Mouse (Mus musculus): Measurements from ENCODE around the gene Ets1.

Gene Ets1

GRCm38 (mm10) chr9:32666611-32667517, 30.8 kb downstream of the Ets1 start:
- peak; percentile 64 for DNase-seq (ENCODE audit: low read depth)

- peak; percentile 18 for DNase-seq (ENCODE audit: low read depth)
Measured at GRCm38 (mm10) chr9:32667518-32667908, 31.5 kb downstream of the Ets1 start.

- no peak for DNase-seq (ENCODE audit: low read depth)
Measured at GRCm38 (mm10) chr9:32668075-32668673, 32.2 kb downstream of the Ets1 start.

GRCm38 (mm10) chr9:32669397-32669796, 33.4 kb downstream of the Ets1 start:
- peak; percentile 59 for DNase-seq (ENCODE audit: low read depth)

GRCm38 (mm10) chr9:32671970-32672859, 36.2 kb downstream of the Ets1 start:
- DNase-seq (ENCODE audit: low read depth): peak; percentile 65

GRCm38 (mm10) chr9:32673923-32674322, 37.9 kb downstream of the Ets1 start:
- no peak for DNase-seq (ENCODE audit: low read depth)

GRCm38 (mm10) chr9:32675671-32676409, 39.8 kb downstream of the Ets1 start:
- peak; percentile 59 for DNase-seq (ENCODE audit: low read depth)

- peak; percentile 37 for DNase-seq (ENCODE audit: low read depth)
Measured at GRCm38 (mm10) chr9:32676480-32676879, 40.5 kb downstream of the Ets1 start.

- DNase-seq (ENCODE audit: low read depth): no peak
Measured at GRCm38 (mm10) chr9:32677646-32678045, 41.6 kb downstream of the Ets1 start.

GRCm38 (mm10) chr9:32678120-32678757, 42.2 kb downstream of the Ets1 start:
- no peak for DNase-seq (ENCODE audit: low read depth)

- no peak for DNase-seq (ENCODE audit: low read depth)
Measured at GRCm38 (mm10) chr9:32679531-32679930, 43.5 kb downstream of the Ets1 start.

GRCm38 (mm10) chr9:32680201-32680600, 44.2 kb downstream of the Ets1 start:
- DNase-seq (ENCODE audit: low read depth): no peak

GRCm38 (mm10) chr9:32685793-32686558, 50.0 kb downstream of the Ets1 start:
- DNase-seq (ENCODE audit: low read depth): no peak

GRCm38 (mm10) chr9:32688351-32688750, 52.3 kb downstream of the Ets1 start:
- DNase-seq (ENCODE audit: low read depth): peak; percentile 37

GRCm38 (mm10) chr9:32691151-32691925, 55.3 kb downstream of the Ets1 start:
- no peak for DNase-seq (ENCODE audit: low read depth)

- DNase-seq (ENCODE audit: low read depth): peak; percentile 46
Measured at GRCm38 (mm10) chr9:32692944-32693343, 56.9 kb downstream of the Ets1 start.

GRCm38 (mm10) chr9:32693411-32693810, 57.4 kb downstream of the Ets1 start:
- DNase-seq (ENCODE audit: low read depth): no peak

GRCm38 (mm10) chr9:32694111-32694824, 58.2 kb downstream of the Ets1 start:
- peak; percentile 17 for DNase-seq (ENCODE audit: low read depth)
